9 mouse cellular contexts compared by ENCODE assay signal in genomic region chr7:83201126-83201686, GRCm38 (mm10).
A peak's percentile ranks its signal among the peaks of the same experiment; 100 is the strongest.
DNase-seq lines count a peak whose midpoint lies in the region; ATAC-seq lines count a peak whose summit lies in the region.
"Had no signal": no experiment of that assay in that cellular context is flagged by ENCODE, and none has a peak within 500 bp of the region (broad histone marks: within the 10 kb centered on the region; RNA-seq: fewer than 3 reads in every experiment).

No protein-coding gene starts in this region.

- no peak overlapping the region for H3K27ac ChIP-seq in heart, embryonic 14.5 days (replicated peaks in 1 of 2; ENCODE audit: control insufficient read depth in 1 of 2, insufficient read depth in 1 of 2, low read depth in 2 of 2, low read length in 2 of 2)
- H3K27ac ChIP-seq in forebrain, embryonic 11.5 days (ENCODE audit: low read depth, low read length): no peak overlapping the region
- peak overlapping the region; percentile 82; the same call in 1 of the 2 replicates for H3K27ac ChIP-seq in limb, embryonic 13.5 days
- H3K27ac ChIP-seq: liver, embryonic 13.5 days had no signal

- no peak overlapping the region for H3K4me3 ChIP-seq in heart, embryonic 14.5 days (ENCODE audit: control insufficient read depth in 1 of 2, insufficient read depth in 1 of 2, low read depth in 1 of 2, low read length in 2 of 2)
- H3K4me3 ChIP-seq in forebrain, embryonic 11.5 days (ENCODE audit: low read depth, low read length): no peak overlapping the region
- H3K4me3 ChIP-seq in limb, embryonic 13.5 days: no peak overlapping the region
- H3K4me3 ChIP-seq: liver, embryonic 13.5 days had no signal

- peak overlapping the region; percentile 57; the same call in 1 of the 2 replicates for H3K4me2 ChIP-seq in heart, embryonic 14.5 days (ENCODE audit: low read length)
- H3K4me2 ChIP-seq in forebrain, embryonic 11.5 days (ENCODE audit: low read depth, low read length, severe bottlenecking): no peak overlapping the region
- peak overlapping the region; percentile 46; the same call in 1 of the 2 replicates for H3K4me2 ChIP-seq in limb, embryonic 13.5 days (replicated peaks)
- H3K4me2 ChIP-seq: liver, embryonic 13.5 days had no signal

- H3K36me3 ChIP-seq in heart, embryonic 14.5 days (ENCODE audit: control insufficient read depth, insufficient read depth, low read length): no peaks in the 10 kb centered on the region
- H3K36me3 ChIP-seq in forebrain, embryonic 11.5 days (ENCODE audit: control insufficient read depth, insufficient read depth, low read length): no peaks in the 10 kb centered on the region
- no peaks in the 10 kb centered on the region for H3K36me3 ChIP-seq in limb, embryonic 13.5 days
- H3K36me3 ChIP-seq: liver, embryonic 13.5 days had no signal

- no peak overlapping the region for H3K9ac ChIP-seq in heart, embryonic 14.5 days (ENCODE audit: low read length)
- no peak overlapping the region for H3K9ac ChIP-seq in forebrain, embryonic 11.5 days (ENCODE audit: low read length)
- no peak overlapping the region for H3K9ac ChIP-seq in limb, embryonic 13.5 days
- H3K9ac ChIP-seq: liver, embryonic 13.5 days had no signal

- no peaks in the 10 kb centered on the region for H3K9me3 ChIP-seq in heart, embryonic 14.5 days (ENCODE audit: control insufficient read depth, low read length)
- H3K9me3 ChIP-seq in forebrain, embryonic 11.5 days (ENCODE audit: control insufficient read depth, low read length): no peaks in the 10 kb centered on the region
- no peaks in the 10 kb centered on the region for H3K9me3 ChIP-seq in limb, embryonic 13.5 days
- H3K9me3 ChIP-seq: liver, embryonic 13.5 days had no signal

- DNase-seq in heart, adult 9 months (ENCODE audit: low spot score in 2 of 2): no peak
- DNase-seq in brain, adult 2 months (ENCODE audit: low read depth, low spot score): peak; percentile 3
- DNase-seq in forebrain, embryonic 11.5 days (ENCODE audit: low spot score): no peak
- DNase-seq in adrenal gland, adult 2 months: no peak
- DNase-seq in left cerebral cortex, adult 8-10 months (ENCODE audit: low spot score in 2 of 2): no peak
- DNase-seq: liver, embryonic 13.5 days had no signal

- 68% methylated on average over 7 of the region's 7 CpGs for WGBS in heart, embryonic 14.5 days
- WGBS in forebrain, embryonic 11.5 days: 48% methylated on average over 7 of the region's 7 CpGs
- WGBS in limb, embryonic 13.5 days: 64% methylated on average over 7 of the region's 7 CpGs

- no peak for ATAC-seq in heart, embryonic 14.5 days (ENCODE audit: insufficient number of reproducible peaks, insufficient read depth, low FRiP score, low read depth)
- ATAC-seq in forebrain, embryonic 11.5 days (replicated peaks; ENCODE audit: low FRiP score): peak; percentile 55
- ATAC-seq in limb, embryonic 13.5 days (ENCODE audit: low FRiP score, low read depth): no peak
- no peak for ATAC-seq in erythroblast, adult 5-6 weeks (replicated peaks; ENCODE audit: low FRiP score, poor library complexity, severe bottlenecking)

- no peaks in the 10 kb centered on the region for H3K27me3 ChIP-seq in heart, embryonic 14.5 days (ENCODE audit: control insufficient read depth, insufficient read depth, low read length)
- H3K27me3 ChIP-seq in forebrain, embryonic 11.5 days (ENCODE audit: control insufficient read depth, insufficient read depth, low read length): no peaks in the 10 kb centered on the region
- no peaks in the 10 kb centered on the region for H3K27me3 ChIP-seq in limb, embryonic 13.5 days
- H3K27me3 ChIP-seq: liver, embryonic 13.5 days had no signal

- peaks cover 11 to 12% of the 10 kb centered on the region in 2 experiments for H3K4me1 ChIP-seq in heart, embryonic 14.5 days (ENCODE audit: control insufficient read depth in 2 of 2, insufficient read depth in 2 of 2, low read length in 2 of 2)
- peaks cover 14% of the 10 kb centered on the region; the same call in 1 of the 2 replicates for H3K4me1 ChIP-seq in forebrain, embryonic 11.5 days (replicated peaks; ENCODE audit: control insufficient read depth, insufficient read depth, low read length)
- H3K4me1 ChIP-seq in limb, embryonic 13.5 days: peaks cover 73% of the 10 kb centered on the region
- H3K4me1 ChIP-seq: liver, embryonic 13.5 days had no signal
